Mouse (Mus musculus): ENCODE measurements at regions not wholly inside any gene's neighbourhood (a gene's known extent, or its start where the extent isn't known, plus 50 kb on each side); places are given as distances from the start of the nearest gene placed in this dataset.

GRCm38 (mm10) chr3:149367888-149368287, 377.5 kb upstream of the Adgrl2 start:
- WGBS = 84% methylated on average over 3 of the region's 3 CpGs
- TF ChIP-seq POLR2A (IDR thresholded peaks at IDR 0.05; ENCODE audit: borderline replicate concordance, insufficient read depth, low read length) (no peak), CTCF (IDR thresholded peaks at IDR 0.05; ENCODE audit: borderline replicate concordance, insufficient read depth, low read depth, low read length) (no peak)
- no peaks in the 10 kb centered on the region for H3K4me1 ChIP-seq (ENCODE audit: control insufficient read depth, insufficient read depth, low read length)
- H3K27me3 ChIP-seq (ENCODE audit: control insufficient read depth, insufficient read depth, low read length) = no peaks in the 10 kb centered on the region
- DNase-seq = no peak
- no peak overlapping the region for H3K27ac ChIP-seq (ENCODE audit: insufficient read depth, low read length)
- H3K4me3 ChIP-seq (replicated peaks; ENCODE audit: insufficient read depth, low read depth, low read length) = no peak overlapping the region

GRCm38 (mm10) chr3:149360164-149360563, 369.8 kb upstream of the Adgrl2 start:
- TF ChIP-seq CTCF (IDR thresholded peaks at IDR 0.05; ENCODE audit: borderline replicate concordance, insufficient read depth, low read depth, low read length) = no peak
- TF ChIP-seq POLR2A (IDR thresholded peaks at IDR 0.05; ENCODE audit: borderline replicate concordance, insufficient read depth, low read length) = no peak
- Histone ChIP-seq H3K27ac (ENCODE audit: insufficient read depth, low read length) (no peak overlapping the region), H3K27me3 (ENCODE audit: control insufficient read depth, insufficient read depth, low read length) (no peaks in the 10 kb centered on the region), H3K4me3 (replicated peaks; ENCODE audit: insufficient read depth, low read depth, low read length) (no peak overlapping the region), H3K4me1 (ENCODE audit: control insufficient read depth, insufficient read depth, low read length) (no peaks in the 10 kb centered on the region)
- no peak for DNase-seq
- WGBS = 95% methylated on average over 2 of the region's 2 CpGs

DNA sequence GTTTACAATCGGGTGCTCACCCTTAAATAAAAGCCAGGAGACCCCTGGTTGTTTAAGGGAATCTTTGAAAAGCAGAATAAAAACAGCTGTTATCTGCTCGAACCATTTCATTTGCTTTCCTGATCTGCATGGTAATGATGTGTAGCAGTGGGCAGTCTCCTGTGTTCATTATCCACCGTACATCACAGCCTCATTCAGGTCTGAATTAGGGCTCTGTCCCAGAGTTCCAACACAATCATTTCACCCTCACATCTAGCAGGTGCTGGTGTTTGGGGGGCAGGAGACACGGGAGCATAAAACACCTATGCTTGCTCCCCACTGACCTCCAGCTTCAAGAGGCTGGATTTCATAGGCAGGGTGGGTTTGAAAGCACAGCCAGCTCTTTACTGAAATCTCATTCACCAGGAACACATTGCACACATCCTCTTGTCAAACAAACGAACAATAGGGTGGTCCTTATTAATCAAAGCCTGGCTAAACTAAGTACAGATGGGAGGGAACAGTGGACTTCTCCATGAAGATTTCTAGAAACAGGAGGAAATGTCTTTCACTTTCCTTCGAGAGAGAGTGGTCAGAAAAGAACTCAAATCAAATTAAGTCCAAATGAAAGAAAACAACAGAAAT, 368.3 kb upstream of the Adgrl2 start:
- H3K4me3 ChIP-seq (replicated peaks; ENCODE audit: insufficient read depth, low read depth, low read length) = no peak overlapping the region
- no peak for TF ChIP-seq POLR2A (IDR thresholded peaks at IDR 0.05; ENCODE audit: borderline replicate concordance, insufficient read depth, low read length)
- no peak for TF ChIP-seq CTCF (IDR thresholded peaks at IDR 0.05; ENCODE audit: borderline replicate concordance, insufficient read depth, low read depth, low read length)
- no peaks in the 10 kb centered on the region for H3K4me1 ChIP-seq (ENCODE audit: control insufficient read depth, insufficient read depth, low read length)
- no peaks in the 10 kb centered on the region for H3K27me3 ChIP-seq (ENCODE audit: control insufficient read depth, insufficient read depth, low read length)
- WGBS = 22% methylated on average over 6 of the region's 6 CpGs
- no peak overlapping the region for H3K27ac ChIP-seq (ENCODE audit: insufficient read depth, low read length)
- DNase-seq = no peak

DNA sequence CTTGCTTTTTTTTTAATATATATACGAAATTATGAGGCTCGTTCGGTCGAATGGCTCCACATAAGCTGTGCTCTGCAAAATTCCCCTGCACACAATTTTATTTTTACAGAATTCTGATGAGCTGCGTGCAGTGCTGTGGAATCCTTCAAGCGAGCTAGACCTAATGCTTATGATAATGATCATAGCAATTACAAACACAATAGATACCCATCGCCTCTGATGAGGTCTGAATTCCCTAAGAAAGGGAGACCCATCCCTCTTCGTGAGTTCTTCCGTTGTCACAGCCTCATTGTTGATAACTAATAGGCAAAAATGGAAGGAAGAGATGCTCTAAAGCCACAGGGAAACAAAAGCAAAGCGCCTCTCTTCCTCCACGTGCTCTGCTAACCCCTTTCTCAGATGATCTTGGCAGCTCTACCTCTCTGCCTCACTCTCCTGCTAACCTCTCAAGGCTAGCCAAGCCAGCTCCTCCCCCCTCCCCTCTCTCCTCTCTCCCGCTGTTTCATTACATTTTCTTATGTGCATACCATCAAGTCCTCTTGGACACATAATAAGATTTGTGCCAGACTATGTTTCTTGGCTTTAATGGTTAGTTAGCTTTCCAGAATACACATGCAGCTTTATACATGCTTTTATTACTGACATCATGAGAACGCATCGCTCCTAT, 367.7 kb upstream of the Adgrl2 start:
- H3K4me3 ChIP-seq (replicated peaks; ENCODE audit: insufficient read depth, low read depth, low read length) = no peak overlapping the region
- WGBS = 41% methylated on average over 14 of the region's 14 CpGs
- no peaks in the 10 kb centered on the region for H3K4me1 ChIP-seq (ENCODE audit: control insufficient read depth, insufficient read depth, low read length)
- TF ChIP-seq POLR2A (IDR thresholded peaks at IDR 0.05; ENCODE audit: borderline replicate concordance, insufficient read depth, low read length) (no peak), CTCF (IDR thresholded peaks at IDR 0.05; ENCODE audit: borderline replicate concordance, insufficient read depth, low read depth, low read length) (no peak)
- DNase-seq = no peak
- no peaks in the 10 kb centered on the region for H3K27me3 ChIP-seq (ENCODE audit: control insufficient read depth, insufficient read depth, low read length)
- no peak overlapping the region for H3K27ac ChIP-seq (ENCODE audit: insufficient read depth, low read length)

- Histone ChIP-seq H3K4me1 (ENCODE audit: control insufficient read depth, insufficient read depth, low read length) (no peaks in the 10 kb centered on the region), H3K4me3 (replicated peaks; ENCODE audit: insufficient read depth, low read depth, low read length) (no peak overlapping the region), H3K27me3 (ENCODE audit: control insufficient read depth, insufficient read depth, low read length) (no peaks in the 10 kb centered on the region), H3K27ac (ENCODE audit: insufficient read depth, low read length) (no peak overlapping the region)
- 83% methylated on average over 2 of the region's 2 CpGs for WGBS
- no peak for DNase-seq
- TF ChIP-seq POLR2A (IDR thresholded peaks at IDR 0.05; ENCODE audit: borderline replicate concordance, insufficient read depth, low read length) = no peak
Measured at GRCm38 (mm10) chr3:149357121-149357520, 366.8 kb upstream of the Adgrl2 start.

DNA sequence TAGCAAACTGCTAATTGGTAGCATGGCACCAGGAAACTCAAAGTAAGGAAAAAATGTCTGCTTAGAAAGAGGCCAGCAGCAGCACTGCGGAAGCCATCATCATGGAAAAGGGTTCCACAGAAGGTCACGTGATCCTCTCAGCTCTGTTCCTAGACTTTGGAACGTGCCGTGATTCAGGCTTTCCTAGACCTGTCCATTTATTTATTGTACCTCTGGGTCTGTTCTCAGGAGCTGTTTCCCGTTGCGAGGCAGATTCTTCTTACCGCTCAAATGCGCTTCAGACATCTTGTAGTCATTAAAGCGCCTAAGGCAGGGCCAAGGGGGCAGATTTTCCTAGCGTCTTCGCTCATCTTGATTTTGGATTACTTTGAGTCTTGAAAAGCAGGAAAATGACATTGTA, 365.0 kb upstream of the Adgrl2 start:
- TF ChIP-seq POLR2A (IDR thresholded peaks at IDR 0.05; ENCODE audit: borderline replicate concordance, insufficient read depth, low read length) (no peak), CTCF (IDR thresholded peaks at IDR 0.05; ENCODE audit: borderline replicate concordance, insufficient read depth, low read depth, low read length) (no peak)
- WGBS = 96% methylated on average over 11 of the region's 11 CpGs
- H3K27ac ChIP-seq (ENCODE audit: insufficient read depth, low read length) = no peak overlapping the region
- DNase-seq = no peak
- no peaks in the 10 kb centered on the region for H3K4me1 ChIP-seq (ENCODE audit: control insufficient read depth, insufficient read depth, low read length)
- H3K27me3 ChIP-seq (ENCODE audit: control insufficient read depth, insufficient read depth, low read length) = no peaks in the 10 kb centered on the region
- H3K4me3 ChIP-seq (replicated peaks; ENCODE audit: insufficient read depth, low read depth, low read length) = no peak overlapping the region

DNA sequence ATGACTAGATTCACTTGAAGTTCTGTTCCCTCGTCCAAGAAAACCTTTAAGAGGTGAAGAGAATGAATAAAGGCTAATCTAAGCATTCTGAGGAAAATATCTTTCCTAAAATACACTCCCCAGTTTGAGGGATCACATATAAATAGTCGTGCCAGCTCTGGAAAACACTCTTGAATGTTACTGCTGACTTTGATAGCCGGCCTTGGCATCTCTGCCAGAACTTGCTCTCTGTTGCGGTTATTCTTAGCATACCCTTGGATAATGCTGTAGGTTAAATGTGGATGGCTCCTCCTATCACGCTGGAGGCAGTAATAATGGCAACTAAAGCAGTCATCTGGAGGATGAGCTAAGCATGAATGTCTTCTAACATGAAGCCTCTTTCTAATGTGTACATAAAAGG, 363.6 kb upstream of the Adgrl2 start:
- H3K27ac ChIP-seq (ENCODE audit: insufficient read depth, low read length) = no peak overlapping the region
- TF ChIP-seq POLR2A (IDR thresholded peaks at IDR 0.05; ENCODE audit: borderline replicate concordance, insufficient read depth, low read length) (no peak), CTCF (IDR thresholded peaks at IDR 0.05; ENCODE audit: borderline replicate concordance, insufficient read depth, low read depth, low read length) (no peak)
- 75% methylated on average over 5 of the region's 5 CpGs for WGBS
- H3K4me1 ChIP-seq (ENCODE audit: control insufficient read depth, insufficient read depth, low read length) = no peaks in the 10 kb centered on the region
- no peaks in the 10 kb centered on the region for H3K27me3 ChIP-seq (ENCODE audit: control insufficient read depth, insufficient read depth, low read length)
- no peak overlapping the region for H3K4me3 ChIP-seq (replicated peaks; ENCODE audit: insufficient read depth, low read depth, low read length)
- no peak for DNase-seq

DNA sequence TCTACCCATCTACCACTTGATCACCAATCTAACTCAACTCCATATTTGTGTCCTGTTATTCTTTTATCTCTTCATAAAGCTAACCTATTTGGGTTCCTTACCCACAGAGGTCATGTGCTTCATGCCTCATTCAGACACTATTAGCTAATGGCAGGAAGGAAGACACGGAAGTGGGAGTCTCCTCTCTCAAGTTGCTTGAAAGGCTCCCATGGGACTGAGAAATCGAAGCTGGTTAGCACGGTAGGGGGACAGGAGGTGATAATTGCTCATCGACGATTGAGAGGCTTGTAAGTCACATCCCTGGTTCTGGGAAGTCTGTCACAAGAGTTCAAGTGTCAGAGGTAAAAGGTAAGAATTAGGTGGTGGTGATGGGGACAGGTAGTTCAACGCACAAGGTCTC, 362.2 kb upstream of the Adgrl2 start:
- Histone ChIP-seq H3K27ac (ENCODE audit: insufficient read depth, low read length) (no peak overlapping the region), H3K27me3 (ENCODE audit: control insufficient read depth, insufficient read depth, low read length) (no peaks in the 10 kb centered on the region), H3K4me1 (ENCODE audit: control insufficient read depth, insufficient read depth, low read length) (no peaks in the 10 kb centered on the region), H3K4me3 (replicated peaks; ENCODE audit: insufficient read depth, low read depth, low read length) (no peak overlapping the region)
- TF ChIP-seq POLR2A (IDR thresholded peaks at IDR 0.05; ENCODE audit: borderline replicate concordance, insufficient read depth, low read length) (no peak), CTCF (IDR thresholded peaks at IDR 0.05; ENCODE audit: borderline replicate concordance, insufficient read depth, low read depth, low read length) (no peak)
- DNase-seq = no peak
- 78% methylated on average over 6 of the region's 6 CpGs for WGBS
